8 mouse cellular contexts compared by ENCODE assay signal in the genomic region with DNA sequence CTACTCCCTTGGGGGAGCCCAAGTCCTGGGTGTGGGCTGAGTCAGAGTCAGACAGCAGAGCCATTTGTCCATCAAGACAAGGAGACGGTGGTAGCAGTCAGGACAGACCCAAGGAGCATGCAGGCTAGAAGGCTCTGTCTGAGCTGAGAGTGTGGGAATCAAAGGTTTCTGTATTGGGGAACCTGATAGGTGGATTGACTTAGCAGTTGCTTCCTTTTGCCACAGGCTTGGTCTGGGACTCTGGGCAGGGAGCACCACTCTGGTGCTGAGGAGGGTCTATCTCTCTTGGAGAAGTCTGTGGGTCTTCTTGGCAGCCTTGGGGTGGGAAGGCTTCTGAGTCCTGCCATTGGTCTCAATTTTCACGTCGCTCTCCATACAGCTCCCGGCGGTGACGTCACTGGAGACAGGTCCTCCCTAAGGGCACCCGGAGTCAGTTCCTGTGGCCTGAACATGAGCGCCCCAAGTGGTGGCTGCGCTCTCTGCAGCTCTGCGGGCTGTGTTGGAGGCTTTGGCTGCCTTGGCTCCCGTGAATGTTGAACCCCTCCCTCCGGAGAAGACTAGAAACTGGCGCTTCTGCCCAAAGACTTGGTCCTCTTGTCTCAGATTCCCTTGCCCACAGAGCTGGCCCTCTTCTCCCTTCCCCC. TPM values are rescaled to one million over a fixed set of nuclear protein-coding genes. Genes with fewer than 3 reads are reported as not detected.
DNase-seq lines count a peak whose midpoint lies in the region.

No protein-coding gene starts in this region.

- DNase-seq in adrenal gland, adult (ENCODE audit: inconsistent age in 2 of 2, low spot score in 1 of 2) = peak; percentile 77 to 92
- peak; percentile 70 to 87 for DNase-seq in cerebellum, postnatal 4 days (ENCODE audit: low spot score in 2 of 2)
- DNase-seq in gastrocnemius, postnatal 14 days = peak; percentile 83
- peak; percentile 30 for DNase-seq in hindlimb bud, embryonic 11.5 days (ENCODE audit: extremely low spot score, low read depth, low spot score)
- peak; percentile 68 for DNase-seq in left cerebral cortex, adult 11 months (ENCODE audit: low spot score)
- DNase-seq in lung, postnatal 36 days = peak; percentile 93
- DNase-seq in right cerebral cortex, postnatal 10 days (ENCODE audit: low spot score in 2 of 2) = peak; percentile 70 to 84
- peak; percentile 62 to 77 for DNase-seq in urinary bladder, postnatal 36 days (ENCODE audit: low spot score in 2 of 2)

- intact Hi-C loops in gastrocnemius, postnatal 14 days (cut with DNase I; ENCODE audit: low total_unique reads) = loop anchor here (5.0 kb wide), 1 partner anchor 111 kb away; no protein-coding TSS in a partner anchor

RNA-seq across cellular contexts. Expression of a gene that starts 5.7 kb away (rescaled TPM):
- not detected for total RNA-seq in gastrocnemius, postnatal 14 days (2021)

RNA-seq across cellular contexts. Expression of a gene that starts 10.3 kb away (rescaled TPM):
- not detected for total RNA-seq in gastrocnemius, postnatal 14 days (2021)

RNA-seq across cellular contexts. Expression of a gene that starts 14.6 kb away (rescaled TPM):
- total RNA-seq in gastrocnemius, postnatal 14 days (2021) = not detected

RNA-seq across cellular contexts. Expression of a gene that starts 20.1 kb away (rescaled TPM):
- not detected for total RNA-seq in gastrocnemius, postnatal 14 days (2021)

RNA-seq across cellular contexts. Expression of a gene that starts 38.1 kb away (rescaled TPM):
- total RNA-seq in gastrocnemius, postnatal 14 days (2021) = under 1 TPM in 1 of 2 experiments, not detected in 1; 0.14 TPM

Comparison
In these comparisons a context has a peak if more than half of its experiments do, and no peak if none do; other contexts are left out.
1. Peak in every context shown above with its lines: DNase-seq.
2. DNase-seq: peak in every context shown above with its lines; median percentile 93 in lung, postnatal 36 days; 84 in adrenal gland, adult; 83 in gastrocnemius, postnatal 14 days; 78 in cerebellum, postnatal 4 days; 77 in right cerebral cortex, postnatal 10 days; 70 in urinary bladder, postnatal 36 days; 68 in left cerebral cortex, adult 11 months; 30 in hindlimb bud, embryonic 11.5 days.